In the genomic region with DNA sequence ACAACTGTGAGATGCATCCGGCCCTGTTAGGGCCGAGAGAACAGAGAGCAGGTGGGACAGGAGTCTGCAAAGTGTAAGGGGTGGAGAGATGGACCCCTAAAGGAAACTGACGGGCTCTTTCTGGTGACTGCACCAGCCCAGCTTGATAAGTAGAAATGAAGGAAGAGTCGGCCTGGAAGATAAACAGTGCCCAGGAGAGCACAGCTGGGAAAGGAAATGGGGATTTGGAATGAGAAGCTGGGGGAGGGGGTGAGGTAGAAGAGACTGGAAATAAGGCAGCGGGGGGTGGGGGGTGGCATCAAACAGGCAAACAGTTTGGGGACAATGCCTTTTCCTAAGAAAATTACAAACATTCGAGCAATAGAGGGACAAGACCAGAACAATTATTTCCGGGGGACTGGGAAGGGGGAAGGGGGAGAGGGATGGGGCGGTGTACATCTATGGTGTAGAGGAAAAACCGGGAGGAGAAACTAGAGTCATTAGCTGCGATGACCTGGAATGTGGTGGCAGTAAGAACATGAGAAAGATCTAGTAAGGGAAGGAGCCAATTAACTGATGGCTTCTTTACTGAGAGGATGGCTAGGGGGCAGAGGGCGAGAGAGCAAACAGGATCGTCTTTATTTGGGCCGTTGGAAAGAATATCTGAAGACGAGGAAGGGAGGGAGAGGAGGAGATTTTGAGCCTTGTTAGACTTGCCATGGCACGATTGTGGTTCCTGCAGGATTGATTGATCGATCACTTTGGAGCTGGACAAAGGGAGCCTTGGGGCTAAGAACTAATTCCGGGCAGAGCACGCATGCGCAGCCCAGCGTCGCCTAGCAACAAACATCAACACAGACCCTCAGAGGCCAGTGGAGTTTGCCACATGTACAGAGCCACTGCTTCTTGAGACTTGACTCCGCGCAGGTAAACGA, we compare ENCODE assay signal across 9 mouse cellular contexts. TPM values are rescaled to one million over a fixed set of nuclear protein-coding genes. Genes with fewer than 3 reads are reported as not detected.
DNase-seq lines count a peak whose midpoint lies in the region; ATAC-seq lines count a peak whose summit lies in the region.
"Had no signal": no experiment of that assay in that cellular context is flagged by ENCODE, and none has a peak within 500 bp of the region (broad histone marks: within the 10 kb centered on the region; RNA-seq: fewer than 3 reads in every experiment).

A gene (plus strand): TSS at position 851 of the 914 bp plus-strand sequence.

- H3K27ac ChIP-seq in neural tube, embryonic 13.5 days (replicated peaks), result peak within 1 kb of the TSS; percentile 57

- peak within 1 kb of the TSS; percentile 44 for H3K4me3 ChIP-seq in neural tube, embryonic 13.5 days

- peak; percentile 48 to 57 for DNase-seq in B cell, adult 2 months
- DNase-seq in adrenal gland, postnatal 25 days, result peak; percentile 30
- DNase-seq in heart, postnatal 4 days, result peak; percentile 72
- DNase-seq in layer of hippocampus, adult 8-10 months (ENCODE audit: low spot score in 2 of 2), result peak; percentile 25 to 60
- peak; percentile 15 to 34 for DNase-seq in lung, adult 18-20 months
- DNase-seq in thymus, adult 18-20 months, result peak; percentile 2 to 11

- no peaks in the 10 kb centered on the region for H3K9me3 ChIP-seq in neural tube, embryonic 13.5 days

- H3K4me2 ChIP-seq in neural tube, embryonic 13.5 days, result peak within 1 kb of the TSS; percentile 65

- H3K4me1 ChIP-seq in neural tube, embryonic 13.5 days (replicated peaks), result peaks cover 12% of the 10 kb centered on the region

- H3K9ac ChIP-seq in neural tube, embryonic 13.5 days, result peak within 1 kb of the TSS; percentile 68

- WGBS in neural tube, embryonic 13.5 days, result 13% methylated on average over 24 of the region's 24 CpGs

- no peaks in the 10 kb centered on the region for H3K27me3 ChIP-seq in neural tube, embryonic 13.5 days

- 0 out of 2 replicates have a peak, but pooled peaks have one; percentile 42 for ATAC-seq in erythroid progenitor cell, adult 5-6 weeks (replicated peaks; ENCODE audit: low FRiP score, poor library complexity, severe bottlenecking)
- ATAC-seq in neural tube, embryonic 13.5 days (ENCODE audit: low read depth), result peak; percentile 99
- ATAC-seq: Patski had no signal

- H3K36me3 ChIP-seq in neural tube, embryonic 13.5 days, result no peaks in the 10 kb centered on the region

RNA-seq across cellular contexts. Expression of the gene that starts here (rescaled TPM):
- total RNA-seq in adrenal gland, postnatal 25 days (2021), result not detected in 2 replicates
- total RNA-seq in erythroid progenitor cell, adult 5-6 weeks (2015; ENCODE audit: low replicate concordance), result not detected in 2 replicates
- total RNA-seq in erythroid progenitor cell, adult 5-6 weeks (2017; ENCODE audit: low replicate concordance), result not detected in 2 replicates
- not detected for total RNA-seq in heart, postnatal 4 days (2021)
- total RNA-seq in layer of hippocampus, adult 8-10 months (2022), result 1 to 10 TPM in 1 of 4 experiments, under 1 TPM in 3; 0.66 to 1.2 (median 0.87) TPM
- polyA plus RNA-seq in neural tube, embryonic 13.5 days (2015; fragmentation: Nextera tagmentation; extraction: Ambion mirVana), result 0.51 and 0.57 TPM in 2 replicates
- polyA plus RNA-seq: Patski had no signal

Comparison
In these comparisons a context has a peak if more than half of its experiments do, and no peak if none do; other contexts are left out.
1. Peak in every context shown above with its lines: DNase-seq, ATAC-seq, H3K4me3 ChIP-seq and H3K27ac ChIP-seq.
2. Peak in DNase-seq in adrenal gland, postnatal 25 days; RNA of the gene not detected or under 1 TPM.
3. Peak in ATAC-seq in erythroid progenitor cell, adult 5-6 weeks; RNA of the gene not detected or under 1 TPM.
4. Peak in DNase-seq in heart, postnatal 4 days; RNA of the gene not detected or under 1 TPM.
5. Peak in ATAC-seq, H3K4me3 ChIP-seq, H3K27ac ChIP-seq, H3K9ac ChIP-seq and H3K4me2 ChIP-seq in neural tube, embryonic 13.5 days; RNA of the gene not detected or under 1 TPM.
6. DNase-seq: peak in every context shown above with its lines; median percentile 72 in heart, postnatal 4 days; 52 in B cell, adult 2 months; 42 in layer of hippocampus, adult 8-10 months; 30 in adrenal gland, postnatal 25 days; 24 in lung, adult 18-20 months; 6 in thymus, adult 18-20 months.